Mouse (Mus musculus): Measurements from ENCODE around the gene Galnt14. TPM values are rescaled to one million over a fixed set of nuclear protein-coding genes. Genes with fewer than 3 reads are reported as not detected.

The Galnt14 gene
- polyA plus RNA-seq, 1 experiment from 2014 or later, result 2.8 TPM

DNA sequence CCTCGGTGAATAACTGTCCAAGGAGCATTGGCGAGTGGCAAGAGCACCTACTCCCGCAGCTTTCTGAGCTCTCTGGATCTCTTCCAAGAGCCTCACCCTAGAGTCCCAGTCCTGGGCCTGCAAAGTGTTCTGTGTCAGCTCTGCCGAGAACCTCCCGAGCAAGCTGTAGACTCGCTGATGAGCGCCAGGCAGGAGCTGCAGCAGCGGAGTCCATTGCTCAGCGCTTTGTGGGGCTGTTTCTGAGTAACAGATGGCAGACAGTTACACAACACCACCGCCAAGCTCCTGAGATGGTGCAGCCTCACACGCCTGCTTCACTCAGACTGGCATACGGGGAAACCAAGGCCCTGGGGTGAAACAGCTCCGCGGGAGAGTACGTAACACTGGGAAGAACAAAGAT lies 1.7 kb upstream of the Galnt14 start:
- H3K27me3 ChIP-seq (ENCODE audit: control insufficient read depth, insufficient read depth, low read length), result peaks cover 12% of the 10 kb centered on the region
- ATAC-seq (replicated peaks; ENCODE audit: insufficient number of reproducible peaks, low FRiP score, low TSS enrichment, low read depth) (no peak), DNase-seq (ENCODE audit: low spot score) (no peak)
- no peak overlapping the region for H3K9ac ChIP-seq (replicated peaks; ENCODE audit: low read length)
- no peak overlapping the region for H3K27ac ChIP-seq (replicated peaks; ENCODE audit: low read depth, low read length)
- no peak overlapping the region for H3K4me3 ChIP-seq (ENCODE audit: low read depth, low read length)
- H3K4me2 ChIP-seq (ENCODE audit: low read depth, low read length), result no peak overlapping the region
- H3K4me1 ChIP-seq (ENCODE audit: control insufficient read depth, insufficient read depth, low read length), result peaks cover 7% of the 10 kb centered on the region; the same call in 1 of the 2 replicates
- H3K36me3 ChIP-seq (replicated peaks; ENCODE audit: control insufficient read depth, insufficient read depth, low read depth, low read length), result no peaks in the 10 kb centered on the region
- H3K9me3 ChIP-seq (replicated peaks; ENCODE audit: control insufficient read depth, low read length), result no peaks in the 10 kb centered on the region
- 72% methylated on average over 15 of the region's 15 CpGs for WGBS

DNA sequence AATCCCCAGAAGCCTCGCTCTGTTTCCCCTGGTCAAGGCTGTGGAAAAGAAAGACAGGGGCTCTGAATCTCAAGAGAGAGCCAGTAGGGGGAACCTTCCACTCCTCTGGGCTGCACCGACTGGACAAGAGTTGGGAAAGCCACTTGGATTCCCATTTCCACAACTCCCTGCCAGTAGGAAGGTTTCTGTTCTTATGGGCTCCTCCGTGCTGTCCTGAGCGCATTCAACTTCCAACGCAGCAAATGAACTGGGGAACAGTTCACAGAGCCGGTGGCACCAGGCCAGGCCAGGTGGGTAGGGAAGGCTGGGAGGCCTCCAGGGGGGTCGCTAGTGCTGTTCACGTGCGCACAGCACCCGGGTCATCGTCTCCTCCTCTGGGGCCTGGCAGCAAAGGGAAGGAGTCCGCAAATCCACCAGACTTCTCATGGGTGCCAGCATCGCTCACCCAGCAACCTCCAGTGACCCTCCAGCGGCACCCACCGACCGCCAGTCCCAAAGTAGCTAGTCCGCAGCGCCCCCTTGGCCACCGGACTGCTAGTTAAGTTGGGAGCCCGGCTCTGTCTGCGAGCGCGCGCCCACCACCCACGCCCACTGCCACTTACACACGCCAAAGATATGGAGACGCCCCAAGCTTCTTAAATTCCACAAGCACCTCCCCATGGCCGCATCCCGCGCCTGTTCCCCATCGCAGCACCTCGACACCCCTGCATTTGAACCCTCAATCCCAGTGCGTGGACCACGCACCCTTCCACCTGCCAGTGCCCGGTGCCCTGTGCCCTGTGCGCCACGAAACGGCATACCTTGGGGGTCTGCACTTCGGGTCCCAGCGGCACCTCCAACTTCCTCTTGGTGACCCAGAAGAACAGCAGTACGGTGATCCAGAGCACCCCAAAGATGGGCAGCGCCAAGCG lies 867 bp downstream of the Galnt14 start:
- no peak for DNase-seq (ENCODE audit: low spot score)
- H3K9ac ChIP-seq (replicated peaks; ENCODE audit: low read length), result peak overlapping the region; percentile 57
- H3K36me3 ChIP-seq (replicated peaks; ENCODE audit: control insufficient read depth, insufficient read depth, low read depth, low read length), result no peaks in the 10 kb centered on the region
- peaks cover 12% of the 10 kb centered on the region for H3K27me3 ChIP-seq (ENCODE audit: control insufficient read depth, insufficient read depth, low read length)
- peak overlapping the region; percentile 96 for H3K4me2 ChIP-seq (ENCODE audit: low read depth, low read length)
- peak; percentile 15; the same call in 1 of the 2 replicates for ATAC-seq (replicated peaks; ENCODE audit: insufficient number of reproducible peaks, low FRiP score, low TSS enrichment, low read depth)
- peak overlapping the region; percentile 50 for H3K4me3 ChIP-seq (ENCODE audit: low read depth, low read length)
- H3K4me1 ChIP-seq (ENCODE audit: control insufficient read depth, insufficient read depth, low read length), result peaks cover 7% of the 10 kb centered on the region; the same call in 1 of the 2 replicates
- no peak overlapping the region for H3K27ac ChIP-seq (replicated peaks; ENCODE audit: low read depth, low read length)
- no peaks in the 10 kb centered on the region for H3K9me3 ChIP-seq (replicated peaks; ENCODE audit: control insufficient read depth, low read length)
- WGBS, result 1% methylated on average over 43 of the region's 43 CpGs

DNA sequence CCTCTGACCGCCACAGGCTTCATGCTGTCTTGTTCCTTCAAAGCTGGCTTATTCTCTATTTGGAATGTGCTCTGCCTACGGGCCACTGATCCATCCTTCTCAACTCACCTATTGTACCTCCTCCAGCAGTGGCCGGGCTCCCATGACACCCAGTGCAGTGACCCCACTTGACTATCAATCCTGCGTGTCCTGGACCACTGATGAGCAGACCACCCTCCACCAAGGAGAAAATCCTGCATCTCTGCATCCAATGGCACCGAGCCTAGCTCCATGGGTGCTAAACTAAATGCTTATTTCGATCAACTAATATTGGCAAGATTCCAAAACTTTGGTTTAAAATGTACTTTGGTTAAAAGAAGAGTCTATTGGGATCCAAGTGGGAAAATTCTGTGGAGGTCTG lies 1.8 kb downstream of the Galnt14 start:
- Histone ChIP-seq H3K36me3 (replicated peaks; ENCODE audit: control insufficient read depth, insufficient read depth, low read depth, low read length) (no peaks in the 10 kb centered on the region), H3K9ac (replicated peaks; ENCODE audit: low read length) (no peak overlapping the region), H3K27ac (replicated peaks; ENCODE audit: low read depth, low read length) (no peak overlapping the region), H3K4me2 (ENCODE audit: low read depth, low read length) (no peak overlapping the region), H3K9me3 (replicated peaks; ENCODE audit: control insufficient read depth, low read length) (no peaks in the 10 kb centered on the region), H3K27me3 (ENCODE audit: control insufficient read depth, insufficient read depth, low read length) (peaks cover 12% of the 10 kb centered on the region), H3K4me3 (ENCODE audit: low read depth, low read length) (no peak overlapping the region), H3K4me1 (ENCODE audit: control insufficient read depth, insufficient read depth, low read length) (peaks cover 7% of the 10 kb centered on the region; the same call in 1 of the 2 replicates)
- DNase-seq (ENCODE audit: low spot score), result no peak
- no peak for ATAC-seq (replicated peaks; ENCODE audit: insufficient number of reproducible peaks, low FRiP score, low TSS enrichment, low read depth)
- 92% methylated on average over 6 of the region's 6 CpGs for WGBS

DNA sequence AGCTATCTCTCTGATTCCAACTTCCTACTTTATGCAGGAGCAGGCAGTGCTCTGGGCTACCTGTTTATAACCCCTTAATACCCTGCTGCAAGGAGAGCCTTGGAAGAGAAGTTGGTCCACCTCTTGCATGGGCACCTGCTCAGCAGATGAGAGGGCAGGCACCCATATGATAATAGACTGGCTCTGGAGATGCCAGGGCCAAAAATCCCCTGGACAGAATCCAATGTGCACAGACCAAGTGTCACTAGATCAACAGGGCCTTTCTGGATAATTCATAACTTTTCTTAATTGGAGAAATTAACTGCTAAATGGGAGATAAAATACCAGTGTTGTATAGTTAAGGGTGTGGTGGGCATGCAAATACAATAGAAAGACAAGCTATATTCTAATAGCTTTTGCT lies 6.7 kb downstream of the Galnt14 start:
- DNase-seq (ENCODE audit: low spot score) (no peak), ATAC-seq (replicated peaks; ENCODE audit: insufficient number of reproducible peaks, low FRiP score, low TSS enrichment, low read depth) (no peak)
- no peak overlapping the region for H3K27ac ChIP-seq (replicated peaks; ENCODE audit: low read depth, low read length)
- no peaks in the 10 kb centered on the region for H3K9me3 ChIP-seq (replicated peaks; ENCODE audit: control insufficient read depth, low read length)
- no peak overlapping the region for H3K4me3 ChIP-seq (ENCODE audit: low read depth, low read length)
- H3K4me2 ChIP-seq (ENCODE audit: low read depth, low read length), result no peak overlapping the region
- H3K36me3 ChIP-seq (replicated peaks; ENCODE audit: control insufficient read depth, insufficient read depth, low read depth, low read length), result no peaks in the 10 kb centered on the region
- H3K9ac ChIP-seq (replicated peaks; ENCODE audit: low read length), result no peak overlapping the region
- no peaks in the 10 kb centered on the region for H3K4me1 ChIP-seq (ENCODE audit: control insufficient read depth, insufficient read depth, low read length)
- H3K27me3 ChIP-seq (ENCODE audit: control insufficient read depth, insufficient read depth, low read length), result no peaks in the 10 kb centered on the region

DNA sequence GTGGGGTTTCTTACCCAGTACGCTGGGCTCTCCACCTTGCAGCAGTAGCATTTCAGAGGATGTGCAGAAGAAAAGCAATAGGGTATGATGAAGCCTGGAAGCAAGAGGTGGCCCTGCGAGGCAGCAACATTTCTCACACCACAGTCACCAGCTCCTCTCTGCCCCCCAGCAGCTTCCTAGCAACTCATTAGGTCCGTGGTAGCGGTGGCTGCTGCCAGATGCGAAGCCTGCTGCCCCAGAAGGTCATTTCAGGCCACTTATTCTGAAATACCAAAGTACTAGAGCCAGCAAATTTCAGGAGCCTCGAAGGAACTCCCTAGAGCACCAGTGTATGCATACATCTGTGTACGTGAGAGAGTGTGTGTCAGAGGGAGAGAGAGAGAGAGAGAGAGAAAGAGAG lies 9.2 kb downstream of the Galnt14 start:
- no peak for ATAC-seq (replicated peaks; ENCODE audit: insufficient number of reproducible peaks, low FRiP score, low TSS enrichment, low read depth)
- no peak for DNase-seq (ENCODE audit: low spot score)
- H3K9me3 ChIP-seq (replicated peaks; ENCODE audit: control insufficient read depth, low read length), result no peaks in the 10 kb centered on the region
- 27% methylated on average over 7 of the region's 7 CpGs for WGBS
- no peaks in the 10 kb centered on the region for H3K36me3 ChIP-seq (replicated peaks; ENCODE audit: control insufficient read depth, insufficient read depth, low read depth, low read length)
- H3K4me2 ChIP-seq (ENCODE audit: low read depth, low read length), result no peak overlapping the region
- no peaks in the 10 kb centered on the region for H3K27me3 ChIP-seq (ENCODE audit: control insufficient read depth, insufficient read depth, low read length)
- H3K9ac ChIP-seq (replicated peaks; ENCODE audit: low read length), result no peak overlapping the region
- H3K4me1 ChIP-seq (ENCODE audit: control insufficient read depth, insufficient read depth, low read length), result no peaks in the 10 kb centered on the region
- no peak overlapping the region for H3K4me3 ChIP-seq (ENCODE audit: low read depth, low read length)
- H3K27ac ChIP-seq (replicated peaks; ENCODE audit: low read depth, low read length), result no peak overlapping the region

DNA sequence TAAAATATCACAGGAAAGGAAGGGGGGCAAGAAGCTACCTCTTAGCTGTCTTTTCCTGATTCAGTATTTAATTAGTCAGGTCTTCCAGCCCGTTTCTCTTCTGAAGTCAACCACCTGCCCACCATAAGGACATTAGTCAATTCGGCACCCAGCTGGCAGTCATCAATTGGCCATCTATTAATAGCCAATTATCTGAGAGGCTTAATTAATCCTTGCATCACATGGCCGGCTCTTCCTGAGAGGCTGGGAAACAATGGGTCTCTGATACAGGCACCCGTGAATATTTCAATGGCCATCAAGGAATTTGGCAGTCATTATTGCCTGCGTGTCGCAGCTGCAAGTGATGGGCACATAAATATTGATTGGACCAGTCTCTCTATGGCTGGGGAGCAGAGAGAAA lies 10.4 kb downstream of the Galnt14 start:
- no peaks in the 10 kb centered on the region for H3K27me3 ChIP-seq (ENCODE audit: control insufficient read depth, insufficient read depth, low read length)
- H3K36me3 ChIP-seq (replicated peaks; ENCODE audit: control insufficient read depth, insufficient read depth, low read depth, low read length), result no peaks in the 10 kb centered on the region
- no peak overlapping the region for H3K4me3 ChIP-seq (ENCODE audit: low read depth, low read length)
- no peak overlapping the region for H3K4me2 ChIP-seq (ENCODE audit: low read depth, low read length)
- no peaks in the 10 kb centered on the region for H3K4me1 ChIP-seq (ENCODE audit: control insufficient read depth, insufficient read depth, low read length)
- WGBS, result 57% methylated on average over 6 of the region's 6 CpGs
- DNase-seq (ENCODE audit: low spot score), result no peak
- ATAC-seq (replicated peaks; ENCODE audit: insufficient number of reproducible peaks, low FRiP score, low TSS enrichment, low read depth), result no peak
- no peaks in the 10 kb centered on the region for H3K9me3 ChIP-seq (replicated peaks; ENCODE audit: control insufficient read depth, low read length)
- H3K27ac ChIP-seq (replicated peaks; ENCODE audit: low read depth, low read length), result no peak overlapping the region
- H3K9ac ChIP-seq (replicated peaks; ENCODE audit: low read length), result no peak overlapping the region

DNA sequence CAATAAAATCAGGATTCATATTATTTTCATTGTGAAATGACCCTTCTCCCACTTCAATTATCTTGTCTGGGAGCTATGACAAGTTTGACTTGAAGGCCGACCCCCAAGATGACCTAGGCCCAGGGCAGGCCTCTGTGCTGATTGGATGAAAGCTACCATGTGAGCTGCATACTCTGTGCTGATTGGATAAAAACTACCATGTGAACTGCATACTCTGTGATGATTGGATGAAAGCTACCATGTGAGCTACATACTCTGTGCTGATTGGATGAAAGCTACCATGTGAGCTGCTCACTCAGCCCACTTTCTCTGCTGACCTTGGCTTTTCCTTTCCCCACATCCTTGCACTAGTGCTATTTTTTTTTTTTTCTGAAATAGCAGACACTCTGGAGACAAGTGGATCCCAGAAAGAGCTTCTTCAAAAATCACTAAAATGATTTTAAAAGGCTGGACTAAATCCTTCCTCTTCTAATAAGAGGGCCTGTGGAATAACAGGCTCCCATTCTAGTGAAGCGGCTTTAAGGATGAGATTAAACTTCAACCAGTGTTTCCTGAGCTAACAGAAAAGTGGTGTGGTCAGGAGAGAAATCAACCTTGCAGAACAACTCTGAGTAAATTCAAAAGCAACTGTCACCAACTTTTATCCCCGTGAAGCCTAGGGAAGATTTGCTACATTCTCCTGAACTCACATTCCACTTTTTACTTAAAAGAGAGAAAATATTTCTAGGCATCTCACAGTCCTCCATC lies 15.9 kb downstream of the Galnt14 start:
- Histone ChIP-seq H3K4me3 (ENCODE audit: low read depth, low read length) (no peak overlapping the region), H3K9me3 (replicated peaks; ENCODE audit: control insufficient read depth, low read length) (no peaks in the 10 kb centered on the region), H3K9ac (replicated peaks; ENCODE audit: low read length) (no peak overlapping the region), H3K4me2 (ENCODE audit: low read depth, low read length) (no peak overlapping the region), H3K27me3 (ENCODE audit: control insufficient read depth, insufficient read depth, low read length) (no peaks in the 10 kb centered on the region), H3K36me3 (replicated peaks; ENCODE audit: control insufficient read depth, insufficient read depth, low read depth, low read length) (no peaks in the 10 kb centered on the region), H3K27ac (replicated peaks; ENCODE audit: low read depth, low read length) (no peak overlapping the region), H3K4me1 (ENCODE audit: control insufficient read depth, insufficient read depth, low read length) (no peaks in the 10 kb centered on the region)
- WGBS, result 88% methylated on average over 3 of the region's 3 CpGs
- DNase-seq (ENCODE audit: low spot score) (no peak), ATAC-seq (replicated peaks; ENCODE audit: insufficient number of reproducible peaks, low FRiP score, low TSS enrichment, low read depth) (no peak)

DNA sequence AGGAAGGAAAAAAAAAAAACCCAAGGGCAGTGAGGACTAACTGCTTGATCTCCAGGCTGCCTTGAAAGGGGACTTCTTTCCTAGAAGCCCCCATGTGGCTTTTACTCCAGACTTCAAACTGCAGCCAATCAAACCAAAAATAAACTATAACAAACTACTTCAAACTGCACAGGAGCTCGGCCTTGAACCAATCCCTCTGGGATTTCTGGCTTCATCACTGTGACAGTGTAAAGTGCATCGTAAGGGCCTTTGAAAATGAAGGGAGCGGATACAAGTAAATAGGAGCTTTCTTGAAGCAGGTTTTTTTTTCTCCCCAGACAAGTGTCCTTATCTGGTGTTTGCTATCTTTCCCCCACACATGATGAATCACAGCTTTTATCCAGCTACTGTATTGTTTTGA lies 22.0 kb downstream of the Galnt14 start:
- H3K27me3 ChIP-seq (ENCODE audit: control insufficient read depth, insufficient read depth, low read length), result no peaks in the 10 kb centered on the region
- DNase-seq (ENCODE audit: low spot score) (no peak), ATAC-seq (replicated peaks; ENCODE audit: insufficient number of reproducible peaks, low FRiP score, low TSS enrichment, low read depth) (no peak)
- H3K4me3 ChIP-seq (ENCODE audit: low read depth, low read length), result no peak overlapping the region
- H3K36me3 ChIP-seq (replicated peaks; ENCODE audit: control insufficient read depth, insufficient read depth, low read depth, low read length), result no peaks in the 10 kb centered on the region
- H3K4me1 ChIP-seq (ENCODE audit: control insufficient read depth, insufficient read depth, low read length), result no peaks in the 10 kb centered on the region
- H3K4me2 ChIP-seq (ENCODE audit: low read depth, low read length), result no peak overlapping the region
- WGBS, result 66% methylated on average over 3 of the region's 3 CpGs
- H3K9ac ChIP-seq (replicated peaks; ENCODE audit: low read length), result no peak overlapping the region
- no peaks in the 10 kb centered on the region for H3K9me3 ChIP-seq (replicated peaks; ENCODE audit: control insufficient read depth, low read length)
- H3K27ac ChIP-seq (replicated peaks; ENCODE audit: low read depth, low read length), result no peak overlapping the region

All from embryonic facial prominence, embryonic 11.5 days (tissue).